Mouse (Mus musculus) liver, postnatal 0 days (tissue): ENCODE measurements around the gene Hist1h3i. TPM values are rescaled to one million over a fixed set of nuclear protein-coding genes. Genes with fewer than 3 reads are reported as not detected.

Source experiments
- ATAC-seq: fragments of 200-750 bp; cut with Nextera tagmentation; 2 replicates; pipeline ENCODE4 v1.8.0; 2017; ENCODE audit warnings: mild to moderate bottlenecking, moderate library complexity
- DNase-seq: peaks from one replicate; pipeline ENCODE4 v3.0.0-alpha.2; 2016
- H3K27ac ChIP-seq: fragments of 300-500 bp; sonication (generic); 2 replicates; pipeline ENCODE4 v1.5.1; 2014; ENCODE audit warnings: antibody characterized with exemption, moderate library complexity, mild to moderate bottlenecking, low read depth
- H3K27me3 ChIP-seq: fragments of 300-500 bp; sonication (generic); 2 replicates; pipeline ENCODE4 v1.6.1; 2014; ENCODE audit warnings: low read length, control low read depth, mixed read lengths; ENCODE audit not compliant: insufficient read depth
- H3K36me3 ChIP-seq: fragments of 300-500 bp; sonication (generic); replicated peaks from 2 replicates; pipeline ENCODE4 v1.6.1; 2014; ENCODE audit warnings: mild to moderate bottlenecking, control low read depth, low read length, moderate library complexity, mixed read lengths; ENCODE audit not compliant: insufficient read depth
- H3K4me1 ChIP-seq: fragments of 300-500 bp; sonication (generic); 2 replicates; pipeline ENCODE4 v1.6.1; 2014; ENCODE audit warnings: antibody characterized with exemption, mild to moderate bottlenecking, control low read depth; ENCODE audit not compliant: insufficient read depth
- H3K4me2 ChIP-seq: fragments of 300-500 bp; sonication (generic); 2 replicates; pipeline ENCODE4 v1.6.1; 2014; ENCODE audit warnings: low read depth, mild to moderate bottlenecking, low read length, moderate library complexity, mixed read lengths
- H3K4me3 ChIP-seq: fragments of 300-500 bp; sonication (generic); 2 replicates; pipeline ENCODE4 v1.5.1; 2014; ENCODE audit warnings: low read depth, low read length
- H3K9ac ChIP-seq: fragments of 300-500 bp; sonication (generic); replicated peaks from 2 replicates; pipeline ENCODE4 v1.6.1; 2014; ENCODE audit warnings: mild to moderate bottlenecking, moderate library complexity
- H3K9me3 ChIP-seq: fragments of 300-500 bp; sonication (generic); 2 replicates; pipeline ENCODE4 v1.6.1; 2016; ENCODE audit warnings: mild to moderate bottlenecking, control low read depth, low read length, mixed read lengths
- CTCF ChIP-seq: sonication (generic); IDR thresholded peaks from 2 replicates; pipeline ENCODE4 v1.5.1; 2016; ENCODE audit warnings: antibody characterized with exemption, low read depth
- EP300 ChIP-seq: IDR thresholded peaks from 2 replicates; pipeline ENCODE4 v1.6.1; 2016; ENCODE audit warnings: antibody characterized with exemption, low read depth, mild to moderate bottlenecking
- WGBS: fragments of 180-500 bp; shearing (Covaris S2); extraction: QIAGEN DNeasy Blood & Tissue Kit; methylation state at CpG from one replicate; pipeline ENCODE4 v1.1.7; 2014; ENCODE audit not compliant: insufficient replicate concordance; 5-methylcytosine and 5-hydroxymethylcytosine counted together
- microRNA-seq: library from miRNA; unstranded; fragments of <30 nt; microRNA quantifications from one replicate; pipeline ENCODE4, GENCODE M21; 2016
- polyA plus RNA-seq: library from polyadenylated mRNA; unstranded; fragments of >200 nt; fragmentation: Nextera tagmentation; extraction: Ambion mirVana; gene quantifications from 2 replicates; pipeline ENCODE4 v1.2.1, GENCODE M21; 2015

The Hist1h3i gene
- polyA plus RNA-seq, 1 experiment from 2014 or later: 107 TPM

GRCm38 (mm10) chr13:21734010-21734905 lies 48.9 kb downstream of the Hist1h3i start:
- peaks cover 6% of the 10 kb centered on the region; the same call in 1 of the 2 replicates for H3K4me1 ChIP-seq
- peak overlapping the region; percentile 90 for H3K27ac ChIP-seq
- peak; percentile 69 for ATAC-seq
- WGBS: under 1% methylated on average over 21 of the region's 21 CpGs
- no peak for TF ChIP-seq EP300
- TF ChIP-seq CTCF: peak; percentile 95
- no peaks in the 10 kb centered on the region for H3K9me3 ChIP-seq
- no peaks in the 10 kb centered on the region for H3K27me3 ChIP-seq
- H3K4me2 ChIP-seq: peak overlapping the region; percentile 76
- H3K36me3 ChIP-seq: no peaks in the 10 kb centered on the region
- DNase-seq: peak; percentile 78
- H3K4me3 ChIP-seq: peak overlapping the region; percentile 53
- peak overlapping the region; percentile 74 for H3K9ac ChIP-seq

- DNase-seq: no peak
- 78% methylated on average over 5 of the region's 5 CpGs for WGBS
- H3K9me3 ChIP-seq: no peaks in the 10 kb centered on the region
- ATAC-seq: no peak
- H3K27me3 ChIP-seq: no peaks in the 10 kb centered on the region
- H3K4me2 ChIP-seq: no peak overlapping the region
- TF ChIP-seq CTCF: peak; percentile 25; the same call in 1 of the 2 replicates
- TF ChIP-seq EP300: no peak
- no peak overlapping the region for H3K4me3 ChIP-seq
- no peaks in the 10 kb centered on the region for H3K36me3 ChIP-seq
- peaks cover 6% of the 10 kb centered on the region; the same call in 1 of the 2 replicates for H3K4me1 ChIP-seq
- H3K27ac ChIP-seq: no peak overlapping the region
- no peak overlapping the region for H3K9ac ChIP-seq
These were observed 49.7 kb downstream of the Hist1h3i start for GRCm38 (mm10) chr13:21733466-21733865.

Small RNA genes lying within 50 kb of the gene (microRNA-seq; reads per million reads assigned to microRNA genes)
- gene Gm19658 (not detected), gene Gm44346 (not detected), gene Gm44454 (not detected), gene Gm44466 (not detected)

Other genes starting within 250 kb of the Hist1h3i start
- gene Olfr1366, start 240.6 kb downstream of the Hist1h3i start, polyA plus RNA-seq: not detected in 2 replicates
- 0.02 TPM in 1 of 2 replicates, not detected in the other for gene Olfr1535, start 223.5 kb downstream of the Hist1h3i start, polyA plus RNA-seq
- not detected in 2 replicates for gene Olfr1364, start 201.6 kb downstream of the Hist1h3i start, polyA plus RNA-seq
- not detected in 2 replicates for gene Olfr1362, start 169.3 kb downstream of the Hist1h3i start, polyA plus RNA-seq
- gene Olfr11, start 140.9 kb downstream of the Hist1h3i start, polyA plus RNA-seq: not detected in 2 replicates
- not detected in 2 replicates for gene Olfr1361, start 120.0 kb downstream of the Hist1h3i start, polyA plus RNA-seq
- not detected in 2 replicates for gene Olfr1360, start 106.0 kb downstream of the Hist1h3i start, polyA plus RNA-seq
- not detected in 2 replicates for gene Olfr1359, start 85.3 kb downstream of the Hist1h3i start, polyA plus RNA-seq
- 0.51 and 1.9 TPM in 2 replicates for gene Hist1h2bl, start 67.2 kb downstream of the Hist1h3i start, polyA plus RNA-seq
- gene Hist1h2ai, start 66.9 kb downstream of the Hist1h3i start, polyA plus RNA-seq: 16.4 and 20.2 TPM in 2 replicates
- gene Hist1h3h, start 65.7 kb downstream of the Hist1h3i start, polyA plus RNA-seq: 7.1 and 8.7 TPM in 2 replicates
- 1.6 and 2.3 TPM in 2 replicates for gene Hist1h2bm, start 61.3 kb downstream of the Hist1h3i start, polyA plus RNA-seq
- 0.19 and 0.32 TPM in 2 replicates for gene Hist1h4j, start 48.3 kb downstream of the Hist1h3i start, polyA plus RNA-seq
- 2.4 and 3.6 TPM in 2 replicates for gene Hist1h4k, start 32.9 kb downstream of the Hist1h3i start, polyA plus RNA-seq
- 44.2 and 62.3 TPM in 2 replicates for gene Hist1h2ak, start 29.5 kb downstream of the Hist1h3i start, polyA plus RNA-seq
- gene Hist1h2bn, start 29.2 kb downstream of the Hist1h3i start, polyA plus RNA-seq: 7.2 and 7.3 TPM in 2 replicates
- gene Hist1h1b, start 2.7 kb downstream of the Hist1h3i start, polyA plus RNA-seq: 20.0 and 27.9 TPM in 2 replicates
- 8.4 and 11.4 TPM in 2 replicates for gene Hist1h2an, start 3.8 kb upstream of the Hist1h3i start, polyA plus RNA-seq
- 2.4 and 4.6 TPM in 2 replicates for gene Hist1h2bp, start 4.1 kb upstream of the Hist1h3i start, polyA plus RNA-seq
- gene Hist1h2bq, start 26.8 kb upstream of the Hist1h3i start, polyA plus RNA-seq: 14.3 and 15.4 TPM in 2 replicates
- gene Hist1h2ao, start 27.1 kb upstream of the Hist1h3i start, polyA plus RNA-seq: not detected in 2 replicates
- not detected in 2 replicates for gene Hist1h4m, start 28.4 kb upstream of the Hist1h3i start, polyA plus RNA-seq
- gene Hist1h4n, start 48.8 kb upstream of the Hist1h3i start, polyA plus RNA-seq: 9.2 and 9.8 TPM in 2 replicates
- 3,753 and 3,756 TPM in 2 replicates for gene Hist1h2ap, start 50.1 kb upstream of the Hist1h3i start, polyA plus RNA-seq
- 14.9 and 15.6 TPM in 2 replicates for gene Hist1h2br, start 50.4 kb upstream of the Hist1h3i start, polyA plus RNA-seq
- gene Zfp184, start 161.7 kb upstream of the Hist1h3i start, polyA plus RNA-seq: 0.27 and 0.32 TPM in 2 replicates
- not detected in 2 replicates for gene Pom121l2, start 197.8 kb upstream of the Hist1h3i start, polyA plus RNA-seq
- gene Prss16, start 226.4 kb upstream of the Hist1h3i start, polyA plus RNA-seq: 0.92 and 1.1 TPM in 2 replicates